Mouse (Mus musculus) CD4-positive, CD25-positive, alpha-beta regulatory T cell (primary cell): ENCODE results near the gene Caln1. TPM values are rescaled to one million over a fixed set of nuclear protein-coding genes. Genes with fewer than 3 reads are reported as not detected.

Experiments
- polyA plus RNA-seq: library from polyadenylated mRNA; unstranded; fragments of 100-300 nt; shearing (Covaris generic); gene quantifications from one replicate; pipeline ENCODE4 v1.2.1, GENCODE M21; 2017

Gene Caln1
- not detected for polyA plus RNA-seq

GRCm38 (mm10) chr5:130369237-130369636 lies at the start of gene Caln1:
Gene Caln1, plus strand, starts transcription at chr5:130369455.

GRCm38 (mm10) chr5:130384222-130384912 lies 15.1 kb downstream of the Caln1 start, which contains the start of gene A330070K13Rik:
Gene A330070K13Rik, minus strand, starts transcription at chr5:130384631.

Other genes with a start within 250 kb of the Caln1 start
- 6.5 TPM for gene Kctd7, start 224.6 kb upstream of the Caln1 start, polyA plus RNA-seq
- gene Rabgef1, start 197.7 kb upstream of the Caln1 start, polyA plus RNA-seq = 32.4 TPM
- 56.9 TPM for gene Tmem248, start 152.4 kb upstream of the Caln1 start, polyA plus RNA-seq
- 77.2 TPM for gene Sbds, start 113.9 kb upstream of the Caln1 start, polyA plus RNA-seq
- 38.3 TPM for gene Tyw1, start 113.8 kb upstream of the Caln1 start, polyA plus RNA-seq
- gene A330070K13Rik, start 15.2 kb downstream of the Caln1 start, polyA plus RNA-seq = not detected